Mouse (Mus musculus) spleen, postnatal 10 days (tissue): Measurements from ENCODE around the gene Vtcn1.

Experiments used
- DNase-seq, 2 experiments: peaks; one replicate each; pipeline ENCODE4 v3.0.0; 2021 to 2022; ENCODE audit warnings: low spot score in 2 of 2

Vtcn1 gene

GRCm38 (mm10) chr3:100921825-100922505 is 96.7 kb downstream of the Vtcn1 start, which contains the start of gene Trim45:
TSS of gene Trim45 (plus strand) at chr3:100922202.
- DNase-seq, result peak; percentile 95

- no peak for DNase-seq
Observed at GRCm38 (mm10) chr3:100922506-100923375, 97.5 kb downstream of the Vtcn1 start.

- no peak for DNase-seq
Observed at GRCm38 (mm10) chr3:100924065-100924732, 98.9 kb downstream of the Vtcn1 start.

GRCm38 (mm10) chr3:100925176-100925575 is 99.9 kb downstream of the Vtcn1 start:
- DNase-seq, result no peak

- no peak for DNase-seq
Observed at GRCm38 (mm10) chr3:100931332-100932076, 106.2 kb downstream of the Vtcn1 start.

- peak in 1 of 2 experiments; percentile 50 for DNase-seq
Observed at GRCm38 (mm10) chr3:100932077-100932944, 107.1 kb downstream of the Vtcn1 start.

- no peak for DNase-seq
Observed at GRCm38 (mm10) chr3:100935521-100935920, 110.3 kb downstream of the Vtcn1 start.

GRCm38 (mm10) chr3:100936201-100936600 is 110.9 kb downstream of the Vtcn1 start:
- no peak for DNase-seq

GRCm38 (mm10) chr3:100938211-100938610 is 113.0 kb downstream of the Vtcn1 start:
- DNase-seq, result no peak

GRCm38 (mm10) chr3:100940496-100941037 is 115.3 kb downstream of the Vtcn1 start:
- no peak for DNase-seq
